Mouse (Mus musculus): ENCODE data around the gene Cryl1. TPM values are rescaled to one million over a fixed set of nuclear protein-coding genes. Genes with fewer than 3 reads are reported as not detected.

Cryl1 gene
- polyA plus RNA-seq (2015; fragmentation: Nextera tagmentation; extraction: Ambion mirVana) = 41.4 and 49.7 TPM in 2 replicates

DNA sequence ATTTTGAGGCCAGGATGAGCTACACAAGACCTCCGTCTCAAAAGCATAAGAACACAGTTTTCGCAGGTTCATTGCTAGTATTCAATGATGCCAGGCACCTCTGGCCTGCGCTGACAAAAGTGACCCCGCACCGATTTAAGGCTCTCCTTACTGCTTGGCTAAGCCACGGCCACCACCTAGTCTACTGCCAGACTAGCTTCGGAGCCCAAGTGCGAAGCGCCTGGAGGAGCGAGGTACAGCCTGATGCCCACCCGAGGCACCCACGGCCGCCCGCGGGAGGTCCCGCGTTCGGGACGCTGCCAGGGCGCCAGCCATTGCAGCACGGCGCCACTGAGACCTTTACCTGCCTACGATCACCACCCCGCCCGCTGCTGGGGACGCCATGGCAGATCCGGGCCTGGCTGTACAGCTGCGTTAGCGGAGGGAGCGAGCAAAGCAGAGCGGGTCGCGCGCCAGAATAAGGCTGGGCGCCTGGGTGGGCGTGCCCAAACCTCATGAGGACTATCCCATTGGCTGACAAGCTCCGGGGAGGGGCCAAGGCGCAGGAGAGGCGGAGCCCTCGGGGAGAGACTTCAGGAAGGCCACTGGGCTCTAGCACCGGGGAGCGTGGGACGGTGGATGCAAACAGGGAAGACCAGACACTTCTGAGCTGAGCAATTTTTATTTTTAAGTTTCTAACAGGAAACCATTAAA, at the start of gene Cryl1:
TSS of gene Cryl1 (minus strand) at position 465 of the 693 bp plus-strand sequence.
- Histone ChIP-seq H3K27me3 (ENCODE audit: insufficient read depth, low read length) (no peaks in the 10 kb centered on the region), H3K36me3 (ENCODE audit: insufficient read depth, low read length) (no peaks in the 10 kb centered on the region), H3K9me3 (ENCODE audit: low read length) (no peaks in the 10 kb centered on the region), H3K4me2 (replicated peaks; ENCODE audit: low read depth, low read length) (peak within 1 kb of the TSS; percentile 90), H3K9ac (replicated peaks; ENCODE audit: low read length) (peak within 1 kb of the TSS; percentile 91), H3K4me1 (ENCODE audit: insufficient read depth, low read length) (0 out of 2 replicates have a peak, but pooled peaks cover 4% of the 10 kb centered on the region), H3K4me3 (ENCODE audit: low read length) (peak within 1 kb of the TSS; percentile 70), H3K27ac (ENCODE audit: low read length) (peak within 1 kb of the TSS; percentile 84)
- peak; percentile 100 for ATAC-seq (ENCODE audit: low FRiP score, low TSS enrichment)
- 2% methylated on average over 43 of the region's 43 CpGs for WGBS

DNA sequence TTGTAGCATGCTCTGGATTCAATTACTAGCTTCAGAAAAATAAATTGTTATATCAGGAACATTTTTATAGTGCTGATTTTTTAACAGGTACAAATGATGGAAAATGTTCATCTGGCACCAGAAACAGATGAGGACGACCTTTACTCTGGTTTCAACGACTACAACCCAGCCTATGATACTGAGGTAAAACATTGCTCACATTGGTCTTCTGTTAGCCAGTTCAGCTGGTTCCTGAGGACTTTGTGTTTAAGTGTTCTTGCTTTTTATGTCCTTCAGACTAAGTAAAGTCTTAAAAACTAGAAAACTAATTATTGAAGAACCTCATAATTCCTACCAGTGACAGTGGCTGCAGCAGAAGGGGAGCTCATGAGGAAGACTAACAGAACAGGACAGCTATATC, 32.1 kb upstream of the Cryl1 start:
- no peaks in the 10 kb centered on the region for H3K36me3 ChIP-seq (ENCODE audit: insufficient read depth, low read length)
- no peak overlapping the region for H3K27ac ChIP-seq (ENCODE audit: low read length)
- 80% methylated on average over 2 of the region's 2 CpGs for WGBS
- no peaks in the 10 kb centered on the region for H3K4me1 ChIP-seq (ENCODE audit: insufficient read depth, low read length)
- H3K4me3 ChIP-seq (ENCODE audit: low read length) = no peak overlapping the region
- no peaks in the 10 kb centered on the region for H3K9me3 ChIP-seq (ENCODE audit: low read length)
- H3K4me2 ChIP-seq (replicated peaks; ENCODE audit: low read depth, low read length) = no peak overlapping the region
- no peak overlapping the region for H3K9ac ChIP-seq (replicated peaks; ENCODE audit: low read length)
- no peaks in the 10 kb centered on the region for H3K27me3 ChIP-seq (ENCODE audit: insufficient read depth, low read length)
- no peak for ATAC-seq (ENCODE audit: low FRiP score, low TSS enrichment)

DNA sequence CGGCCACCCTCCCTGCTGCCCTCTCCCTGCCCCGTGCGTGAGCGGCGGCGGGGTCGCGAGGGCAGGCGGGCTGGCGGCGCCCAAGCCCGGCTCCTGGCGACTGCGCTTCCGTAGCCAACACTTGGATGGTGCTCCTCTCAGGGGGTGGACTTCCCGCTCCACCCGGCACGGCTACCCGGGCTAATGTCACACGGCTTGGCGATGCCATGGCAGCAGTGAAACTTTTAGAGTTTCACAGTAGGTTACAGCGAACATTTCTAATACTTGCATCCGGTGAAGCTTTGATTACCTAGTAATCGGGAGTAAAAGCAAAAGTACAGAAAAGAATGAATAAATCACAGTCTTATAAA, 25.9 kb upstream of the Cryl1 start:
- H3K27me3 ChIP-seq (ENCODE audit: insufficient read depth, low read length) = no peaks in the 10 kb centered on the region
- no peaks in the 10 kb centered on the region for H3K9me3 ChIP-seq (ENCODE audit: low read length)
- peak overlapping the region; percentile 40; the same call in 1 of the 2 replicates for H3K27ac ChIP-seq (ENCODE audit: low read length)
- no peaks in the 10 kb centered on the region for H3K36me3 ChIP-seq (ENCODE audit: insufficient read depth, low read length)
- 0 out of 2 replicates have a peak, but pooled peaks cover 3% of the 10 kb centered on the region for H3K4me1 ChIP-seq (ENCODE audit: insufficient read depth, low read length)
- peak overlapping the region; percentile 88 for H3K9ac ChIP-seq (replicated peaks; ENCODE audit: low read length)
- under 1% methylated on average over 20 of the region's 24 CpGs for WGBS
- H3K4me3 ChIP-seq (ENCODE audit: low read length) = peak overlapping the region; percentile 90
- no peak; the same call in 1 of the 2 replicates for ATAC-seq (ENCODE audit: low FRiP score, low TSS enrichment)
- peak overlapping the region; percentile 78 for H3K4me2 ChIP-seq (replicated peaks; ENCODE audit: low read depth, low read length)

DNA sequence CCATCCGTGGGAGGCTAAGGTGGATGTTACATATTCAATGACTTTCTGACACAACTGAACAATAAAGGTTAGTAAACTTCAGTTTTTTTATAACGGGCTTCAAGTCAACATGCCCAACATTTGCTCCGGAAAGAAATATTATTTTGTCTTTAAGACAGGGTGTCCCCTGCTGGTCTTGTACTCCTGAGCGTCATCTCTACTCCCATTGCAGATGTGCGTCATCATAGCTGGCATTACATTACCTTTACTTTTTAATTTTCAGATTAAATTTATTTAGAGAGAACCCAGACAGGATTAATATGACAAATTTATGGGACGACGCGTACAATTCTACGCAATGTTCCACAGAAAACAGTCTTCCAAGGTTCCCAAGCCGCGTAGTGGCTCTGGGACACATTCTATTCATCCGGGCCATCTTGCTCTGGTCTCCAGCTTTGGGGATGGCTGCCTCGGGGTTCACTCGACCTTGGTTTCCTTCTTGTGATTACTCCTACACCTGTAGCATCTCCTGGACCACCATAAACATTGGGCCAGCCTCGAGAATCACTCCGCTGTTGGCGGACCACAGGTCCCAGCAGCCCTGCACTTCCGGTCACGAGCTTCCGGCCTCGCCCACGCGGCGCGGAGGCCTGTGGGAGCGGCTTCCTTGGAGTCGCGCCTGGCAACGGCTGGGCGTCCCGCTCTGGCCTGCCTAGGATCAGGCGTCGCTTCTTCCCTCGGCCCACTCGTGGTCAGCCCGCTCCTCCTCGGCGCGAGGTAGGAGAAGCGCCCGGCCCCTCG, 25.3 kb upstream of the Cryl1 start, which contains the start of gene Ift88:
TSS of gene Ift88 (plus strand) at position 631 of the 780 bp plus-strand sequence.
- Histone ChIP-seq H3K9me3 (ENCODE audit: low read length) (no peaks in the 10 kb centered on the region), H3K4me1 (ENCODE audit: insufficient read depth, low read length) (0 out of 2 replicates have a peak, but pooled peaks cover 3% of the 10 kb centered on the region), H3K4me3 (ENCODE audit: low read length) (peak within 1 kb of the TSS; percentile 90), H3K4me2 (replicated peaks; ENCODE audit: low read depth, low read length) (peak within 1 kb of the TSS; percentile 78), H3K27me3 (ENCODE audit: insufficient read depth, low read length) (no peaks in the 10 kb centered on the region), H3K27ac (ENCODE audit: low read length) (peak within 1 kb of the TSS; percentile 40; the same call in 1 of the 2 replicates), H3K36me3 (ENCODE audit: insufficient read depth, low read length) (no peaks in the 10 kb centered on the region), H3K9ac (replicated peaks; ENCODE audit: low read length) (peak within 1 kb of the TSS; percentile 88)
- peak; percentile 100 for ATAC-seq (ENCODE audit: low FRiP score, low TSS enrichment)
- WGBS = 2% methylated on average over 42 of the region's 42 CpGs

DNA sequence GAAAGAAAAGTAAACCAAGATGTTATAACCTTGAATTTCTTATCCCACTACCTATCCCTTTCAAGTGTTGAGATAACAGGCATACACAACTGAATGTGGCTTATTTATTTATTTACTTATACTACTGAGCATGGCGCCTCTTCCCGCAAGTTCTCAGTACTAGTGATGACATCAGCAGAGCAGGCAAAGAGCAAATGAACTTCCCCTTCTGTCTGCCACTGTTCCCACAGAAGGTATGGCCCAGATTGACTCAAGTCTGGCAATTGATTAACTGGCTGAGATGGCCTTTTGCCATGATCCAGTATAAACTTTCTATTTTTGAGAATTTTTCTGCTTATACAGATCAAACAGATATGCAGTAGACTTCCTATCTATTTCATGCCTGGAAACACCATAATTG, 18.9 kb upstream of the Cryl1 start:
- H3K27me3 ChIP-seq (ENCODE audit: insufficient read depth, low read length) = no peaks in the 10 kb centered on the region
- no peak overlapping the region for H3K4me2 ChIP-seq (replicated peaks; ENCODE audit: low read depth, low read length)
- 88% methylated on average over 2 of the region's 2 CpGs for WGBS
- no peak overlapping the region for H3K27ac ChIP-seq (ENCODE audit: low read length)
- H3K9me3 ChIP-seq (ENCODE audit: low read length) = no peaks in the 10 kb centered on the region
- H3K4me1 ChIP-seq (ENCODE audit: insufficient read depth, low read length) = no peaks in the 10 kb centered on the region
- no peaks in the 10 kb centered on the region for H3K36me3 ChIP-seq (ENCODE audit: insufficient read depth, low read length)
- ATAC-seq (ENCODE audit: low FRiP score, low TSS enrichment) = no peak
- no peak overlapping the region for H3K9ac ChIP-seq (replicated peaks; ENCODE audit: low read length)
- no peak overlapping the region for H3K4me3 ChIP-seq (ENCODE audit: low read length)

DNA sequence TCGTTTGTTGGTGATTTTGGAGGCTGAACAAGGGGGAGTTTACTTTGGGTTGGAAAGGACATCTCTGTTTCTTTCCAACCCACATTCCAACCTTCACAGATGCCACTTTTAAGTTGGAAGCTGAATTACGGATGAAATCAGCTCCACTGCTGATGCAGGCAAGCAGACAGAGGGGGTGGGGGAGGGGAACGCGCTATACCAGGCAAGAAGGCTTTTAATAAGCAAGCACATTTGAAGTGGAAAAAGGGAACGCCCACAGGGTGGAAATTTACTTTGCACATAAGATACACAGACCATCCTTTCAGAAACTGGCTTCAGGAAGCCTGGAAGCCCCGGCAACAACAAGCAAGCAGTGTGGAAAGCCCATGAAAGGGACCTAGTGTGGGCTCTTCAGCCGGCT, 13.8 kb upstream of the Cryl1 start:
- no peak overlapping the region for H3K9ac ChIP-seq (replicated peaks; ENCODE audit: low read length)
- H3K36me3 ChIP-seq (ENCODE audit: insufficient read depth, low read length) = no peaks in the 10 kb centered on the region
- no peaks in the 10 kb centered on the region for H3K9me3 ChIP-seq (ENCODE audit: low read length)
- H3K27me3 ChIP-seq (ENCODE audit: insufficient read depth, low read length) = no peaks in the 10 kb centered on the region
- no peak for ATAC-seq (ENCODE audit: low FRiP score, low TSS enrichment)
- peaks cover 6% of the 10 kb centered on the region; the same call in 1 of the 2 replicates for H3K4me1 ChIP-seq (ENCODE audit: insufficient read depth, low read length)
- H3K4me2 ChIP-seq (replicated peaks; ENCODE audit: low read depth, low read length) = no peak overlapping the region
- WGBS = 68% methylated on average over 7 of the region's 7 CpGs
- no peak overlapping the region for H3K4me3 ChIP-seq (ENCODE audit: low read length)
- H3K27ac ChIP-seq (ENCODE audit: low read length) = no peak overlapping the region

DNA sequence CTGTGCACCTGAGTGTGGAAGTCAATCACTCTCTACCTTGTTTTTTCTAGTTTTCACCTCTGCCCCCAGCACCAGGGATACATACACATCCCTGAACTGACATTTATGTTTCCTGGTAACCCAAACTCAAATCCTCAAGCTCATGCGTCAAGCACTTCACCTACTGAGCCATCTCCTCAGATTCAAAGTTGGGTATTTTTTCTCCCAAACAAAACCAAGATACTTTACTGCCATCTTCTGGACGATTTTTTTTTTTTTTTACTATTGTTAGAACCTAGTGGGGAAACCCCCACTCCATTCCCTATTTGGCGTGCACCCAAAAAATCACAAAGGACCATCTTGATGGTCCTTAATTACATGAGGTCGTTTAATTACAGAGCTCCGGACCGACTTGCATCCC, 10.8 kb upstream of the Cryl1 start:
- Histone ChIP-seq H3K27me3 (ENCODE audit: insufficient read depth, low read length) (no peaks in the 10 kb centered on the region), H3K9ac (replicated peaks; ENCODE audit: low read length) (no peak overlapping the region), H3K36me3 (ENCODE audit: insufficient read depth, low read length) (no peaks in the 10 kb centered on the region), H3K9me3 (ENCODE audit: low read length) (no peaks in the 10 kb centered on the region), H3K4me3 (ENCODE audit: low read length) (no peak overlapping the region), H3K4me2 (replicated peaks; ENCODE audit: low read depth, low read length) (no peak overlapping the region), H3K27ac (ENCODE audit: low read length) (no peak overlapping the region), H3K4me1 (ENCODE audit: insufficient read depth, low read length) (peaks cover 9% of the 10 kb centered on the region; the same call in 1 of the 2 replicates)
- WGBS = 12% methylated on average over 6 of the region's 6 CpGs
- no peak for ATAC-seq (ENCODE audit: low FRiP score, low TSS enrichment)

DNA sequence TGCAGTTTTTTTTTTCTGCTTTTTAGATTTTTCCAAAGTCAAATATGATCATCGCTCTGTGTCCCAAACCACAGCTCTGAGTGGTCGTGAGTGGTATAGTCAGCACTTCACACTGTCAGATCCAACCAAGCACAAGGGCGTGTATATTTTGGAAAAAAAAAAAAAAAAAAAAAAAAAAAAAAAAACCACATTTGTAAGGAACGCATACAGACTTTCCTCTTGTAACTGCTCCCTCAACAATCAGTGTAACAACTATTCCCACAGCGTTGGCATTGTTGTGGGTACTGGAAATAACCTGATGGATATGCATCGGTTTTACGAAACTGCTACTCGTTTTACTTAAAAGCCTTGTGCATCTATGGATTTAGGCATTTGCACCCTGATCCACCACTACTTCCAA, 9.8 kb upstream of the Cryl1 start:
- no peak overlapping the region; the same call in 1 of the 2 replicates for H3K4me2 ChIP-seq (replicated peaks; ENCODE audit: low read depth, low read length)
- no peaks in the 10 kb centered on the region for H3K9me3 ChIP-seq (ENCODE audit: low read length)
- 84% methylated on average over 8 of the region's 8 CpGs for WGBS
- no peak overlapping the region for H3K4me3 ChIP-seq (ENCODE audit: low read length)
- H3K4me1 ChIP-seq (ENCODE audit: insufficient read depth, low read length) = peaks cover 9% of the 10 kb centered on the region; the same call in 1 of the 2 replicates
- no peak overlapping the region for H3K27ac ChIP-seq (ENCODE audit: low read length)
- no peaks in the 10 kb centered on the region for H3K36me3 ChIP-seq (ENCODE audit: insufficient read depth, low read length)
- ATAC-seq (ENCODE audit: low FRiP score, low TSS enrichment) = no peak
- H3K27me3 ChIP-seq (ENCODE audit: insufficient read depth, low read length) = no peaks in the 10 kb centered on the region
- no peak overlapping the region for H3K9ac ChIP-seq (replicated peaks; ENCODE audit: low read length)

DNA sequence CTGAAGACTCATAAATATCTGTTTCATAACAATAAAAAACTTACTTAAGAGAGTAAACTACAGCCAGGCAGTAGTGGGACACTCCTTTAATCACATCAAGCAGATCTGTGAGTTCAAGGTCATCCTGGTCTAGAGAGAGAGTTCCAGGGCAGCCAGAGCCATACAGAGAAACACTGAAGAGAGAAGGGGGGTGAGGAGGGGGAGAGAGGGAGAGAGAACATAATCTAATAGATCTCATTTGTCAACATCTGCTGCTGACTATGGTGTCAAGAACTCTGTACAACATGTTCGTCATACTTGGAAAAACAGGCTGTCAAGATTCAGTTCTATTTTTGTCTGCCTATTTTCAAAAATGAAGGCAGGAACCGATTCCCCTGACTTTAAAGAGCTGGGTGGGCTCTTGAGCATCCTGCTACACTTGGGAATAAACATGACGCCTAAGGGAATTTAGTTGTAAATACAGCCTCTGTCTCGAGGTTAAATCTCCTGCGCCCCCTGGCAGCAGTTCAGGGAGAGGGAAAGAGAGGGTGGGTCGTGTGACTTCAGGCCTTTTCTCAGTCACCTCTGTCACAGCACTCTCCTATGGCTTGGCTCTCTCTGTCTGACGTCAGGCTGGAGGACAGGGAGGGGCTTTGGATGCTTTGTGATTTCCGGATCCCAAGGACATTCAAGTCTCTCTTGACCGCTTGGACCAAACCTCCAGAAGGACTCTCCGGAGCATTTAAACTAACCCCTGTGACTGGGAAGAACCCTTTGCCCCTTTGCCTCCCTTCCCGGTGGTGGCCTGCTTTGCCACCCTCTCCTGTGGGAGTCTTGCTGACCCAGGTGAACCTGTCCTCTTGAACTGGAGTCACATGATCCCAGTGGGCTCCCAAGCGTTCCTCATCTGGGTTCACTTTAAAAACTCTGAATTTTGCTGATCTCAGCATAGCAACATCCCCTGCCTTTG, 9.0 kb upstream of the Cryl1 start:
- peak overlapping the region; percentile 54 for H3K9ac ChIP-seq (replicated peaks; ENCODE audit: low read length)
- H3K4me3 ChIP-seq (ENCODE audit: low read length) = peak overlapping the region; percentile 24
- H3K9me3 ChIP-seq (ENCODE audit: low read length) = no peaks in the 10 kb centered on the region
- WGBS = 6% methylated on average over 12 of the region's 12 CpGs
- H3K4me1 ChIP-seq (ENCODE audit: insufficient read depth, low read length) = peaks cover 9% of the 10 kb centered on the region; the same call in 1 of the 2 replicates
- no peaks in the 10 kb centered on the region for H3K36me3 ChIP-seq (ENCODE audit: insufficient read depth, low read length)
- peak; percentile 95 for ATAC-seq (ENCODE audit: low FRiP score, low TSS enrichment)
- H3K27ac ChIP-seq (ENCODE audit: low read length) = no peak overlapping the region
- peak overlapping the region; percentile 44 for H3K4me2 ChIP-seq (replicated peaks; ENCODE audit: low read depth, low read length)
- no peaks in the 10 kb centered on the region for H3K27me3 ChIP-seq (ENCODE audit: insufficient read depth, low read length)

Data from kidney, embryonic 16.5 days (tissue).